Mouse (Mus musculus) small intestine, adult 2 months (tissue): ENCODE measurements around the gene Hsd11b2.

Experiments
- CTCF ChIP-seq: fragments of 200-500 bp; IDR thresholded peaks from 2 replicates; pipeline ENCODE4 v1.5.1; 2012; ENCODE audit warnings: low read depth, mild to moderate bottlenecking, control low read depth, inconsistent platforms, low read length, moderate library complexity, mixed read lengths; ENCODE audit not compliant: insufficient replicate concordance, insufficient read length; ENCODE audit errors: extremely low read depth
- POLR2A ChIP-seq: fragments of 200-500 bp; IDR thresholded peaks from 2 replicates; pipeline ENCODE4 v1.6.1; 2012; ENCODE audit warnings: low read depth, mild to moderate bottlenecking, control low read depth, inconsistent platforms, low read length, moderate library complexity

DNA sequence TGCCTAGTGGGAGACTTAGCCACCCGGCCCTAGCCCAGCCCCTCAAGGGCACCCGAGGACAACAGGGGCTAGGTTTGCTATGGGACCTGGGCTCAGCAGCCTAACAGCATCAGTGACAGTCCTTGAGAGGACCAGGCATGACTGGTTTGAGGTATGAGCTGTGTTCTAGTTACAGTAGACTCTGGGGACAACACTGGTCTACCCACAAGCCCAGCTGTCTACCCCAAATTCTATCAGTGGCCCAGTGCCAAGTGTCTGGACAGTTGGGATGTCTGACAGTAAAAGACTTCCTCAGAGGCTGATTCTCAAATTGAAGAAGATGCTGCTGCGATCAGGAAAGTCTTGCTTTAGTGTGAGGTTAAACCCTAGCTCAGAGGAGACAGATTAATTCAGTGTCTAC, 26.7 kb downstream of the Hsd11b2 start:
- TF ChIP-seq POLR2A (no peak), CTCF (no peak)
